Mouse (Mus musculus): ENCODE measurements around the gene Gprin3.

DNA sequence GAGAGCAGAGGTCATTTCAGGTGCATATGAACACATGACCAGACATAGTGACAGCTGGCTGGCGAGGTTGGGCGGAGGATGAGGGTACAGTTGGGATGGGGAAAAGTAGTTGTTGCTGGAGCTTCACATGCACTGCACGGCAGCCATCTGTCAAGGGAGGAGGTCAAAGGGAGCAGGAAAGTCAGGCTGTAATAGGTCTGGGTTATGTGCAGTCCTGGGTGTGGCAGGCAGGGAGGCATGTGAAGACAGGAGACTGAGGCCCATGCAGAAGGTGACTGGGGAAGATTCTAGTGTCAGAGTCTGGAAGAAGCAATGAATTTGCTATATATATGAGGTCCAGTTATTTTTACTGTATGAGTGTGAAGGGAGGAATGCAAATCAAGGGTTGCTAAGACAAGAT is 35.9 kb downstream of the Gprin3 start:
- TF ChIP-seq CTCF (IDR thresholded peaks at IDR 0.05; ENCODE audit: control insufficient read depth, insufficient read depth, low read length) (no peak), POLR2A (IDR thresholded peaks at IDR 0.05; ENCODE audit: borderline replicate concordance, control insufficient read depth, low read depth, low read length) (no peak)

All from bone marrow, adult 2 months (tissue).